Mouse (Mus musculus) intestine, embryonic 16.5 days (tissue): ENCODE results near the gene Epm2a. TPM values are rescaled to one million over a fixed set of nuclear protein-coding genes. Genes with fewer than 3 reads are reported as not detected.

Experiments used
- ATAC-seq: fragments of 200-750 bp; cut with Nextera tagmentation; 2 replicates; pipeline ENCODE4 v1.8.0; 2017; ENCODE audit warnings: moderate TSS enrichment, moderate library complexity
- H3K27ac ChIP-seq: fragments of 300-500 bp; sonication (generic); 2 replicates; pipeline ENCODE4 v1.5.1; 2014; ENCODE audit warnings: mild to moderate bottlenecking, low read length
- H3K27me3 ChIP-seq: fragments of 300-500 bp; sonication (generic); replicated peaks from 2 replicates; pipeline ENCODE4 v1.6.1; 2014; ENCODE audit warnings: low read length, control low read depth, mixed read lengths; ENCODE audit not compliant: control insufficient read depth, insufficient read depth
- H3K36me3 ChIP-seq: fragments of 300-500 bp; sonication (generic); 2 replicates; pipeline ENCODE4 v1.6.1; 2014; ENCODE audit warnings: low read length, control low read depth; ENCODE audit not compliant: control insufficient read depth, insufficient read depth
- H3K4me1 ChIP-seq: fragments of 300-500 bp; sonication (generic); 2 replicates; pipeline ENCODE4 v1.6.1; 2014; ENCODE audit warnings: low read length, control low read depth, mixed read lengths; ENCODE audit not compliant: control insufficient read depth, insufficient read depth
- H3K4me2 ChIP-seq: fragments of 300-500 bp; sonication (generic); 2 replicates; pipeline ENCODE4 v1.6.1; 2014; ENCODE audit warnings: low read depth, low read length, control low read depth
- H3K4me3 ChIP-seq: fragments of 300-500 bp; sonication (generic); 2 replicates; pipeline ENCODE4 v1.5.1; 2014; ENCODE audit warnings: mild to moderate bottlenecking, low read length
- H3K9ac ChIP-seq: fragments of 300-500 bp; sonication (generic); 2 replicates; pipeline ENCODE4 v1.6.1; 2014; ENCODE audit warnings: low read depth, low read length
- H3K9me3 ChIP-seq: fragments of 300-500 bp; sonication (generic); 2 replicates; pipeline ENCODE4 v1.6.1; 2016; ENCODE audit warnings: low read length, control low read depth; ENCODE audit not compliant: control insufficient read depth
- WGBS: fragments of 180-500 bp; shearing (Covaris S2); extraction: QIAGEN DNeasy Blood & Tissue Kit; methylation state at CpG from one replicate; pipeline ENCODE4 v1.1.7; 2014; 5-methylcytosine and 5-hydroxymethylcytosine counted together
- polyA plus RNA-seq: library from polyadenylated mRNA; unstranded; fragments of >200 nt; fragmentation: Nextera tagmentation; extraction: Ambion mirVana; gene quantifications from 2 replicates; pipeline ENCODE4 v1.2.1, GENCODE M21; 2015

Epm2a gene
- polyA plus RNA-seq, 1 experiment from 2014 or later, result 0.20 TPM

- 81% methylated on average over 5 of the region's 5 CpGs for WGBS
These were observed 67.7 kb downstream of the Epm2a start for GRCm38 (mm10) chr10:11410926-11411325.

GRCm38 (mm10) chr10:11420071-11420470, 76.9 kb downstream of the Epm2a start:
- Histone ChIP-seq H3K9me3 (no peaks in the 10 kb centered on the region), H3K9ac (no peak overlapping the region), H3K36me3 (no peaks in the 10 kb centered on the region), H3K27me3 (no peaks in the 10 kb centered on the region), H3K4me3 (no peak overlapping the region), H3K4me2 (no peak overlapping the region), H3K4me1 (no peaks in the 10 kb centered on the region), H3K27ac (no peak overlapping the region)
- no peak for ATAC-seq
- 94% methylated on average over 3 of the region's 3 CpGs for WGBS

More at GRCm38 (mm10) chr10:11410926-11411325, 67.7 kb downstream of the Epm2a start:
- H3K9ac ChIP-seq, result no peak overlapping the region
- no peaks in the 10 kb centered on the region for H3K36me3 ChIP-seq
- no peaks in the 10 kb centered on the region for H3K9me3 ChIP-seq
- no peak overlapping the region for H3K4me2 ChIP-seq
- H3K4me3 ChIP-seq, result no peak overlapping the region
- H3K4me1 ChIP-seq, result no peaks in the 10 kb centered on the region
- no peaks in the 10 kb centered on the region for H3K27me3 ChIP-seq
- H3K27ac ChIP-seq, result no peak overlapping the region
- no peak for ATAC-seq

- no peaks in the 10 kb centered on the region for H3K36me3 ChIP-seq
- no peak overlapping the region for H3K9ac ChIP-seq
- no peaks in the 10 kb centered on the region for H3K9me3 ChIP-seq
- no peak overlapping the region for H3K27ac ChIP-seq
- H3K27me3 ChIP-seq, result no peaks in the 10 kb centered on the region
- H3K4me3 ChIP-seq, result no peak overlapping the region
- WGBS, result 83% methylated on average over 12 of the region's 12 CpGs
- H3K4me2 ChIP-seq, result no peak overlapping the region
- no peaks in the 10 kb centered on the region for H3K4me1 ChIP-seq
- ATAC-seq, result no peak
These were observed 86.0 kb downstream of the Epm2a start for GRCm38 (mm10) chr10:11429059-11429812.

- no peaks in the 10 kb centered on the region for H3K27me3 ChIP-seq
- 81% methylated on average over 1 of the region's 1 CpGs for WGBS
These were observed 93.8 kb downstream of the Epm2a start for GRCm38 (mm10) chr10:11436961-11437360.

GRCm38 (mm10) chr10:11438461-11438860, 95.3 kb downstream of the Epm2a start:
- Histone ChIP-seq H3K4me2 (no peak overlapping the region), H3K27ac (no peak overlapping the region), H3K4me3 (no peak overlapping the region), H3K36me3 (no peaks in the 10 kb centered on the region), H3K9ac (no peak overlapping the region), H3K27me3 (no peaks in the 10 kb centered on the region), H3K4me1 (no peaks in the 10 kb centered on the region), H3K9me3 (no peaks in the 10 kb centered on the region)
- no peak for ATAC-seq
- 90% methylated on average over 10 of the region's 10 CpGs for WGBS

More at GRCm38 (mm10) chr10:11436961-11437360, 93.8 kb downstream of the Epm2a start:
- Histone ChIP-seq H3K9me3 (no peaks in the 10 kb centered on the region), H3K27ac (no peak overlapping the region), H3K4me2 (no peak overlapping the region), H3K9ac (no peak overlapping the region), H3K4me3 (no peak overlapping the region), H3K36me3 (no peaks in the 10 kb centered on the region), H3K4me1 (no peaks in the 10 kb centered on the region)
- no peak for ATAC-seq

- WGBS, result 84% methylated on average over 6 of the region's 6 CpGs
- Histone ChIP-seq H3K4me2 (no peak overlapping the region), H3K36me3 (no peaks in the 10 kb centered on the region), H3K4me3 (no peak overlapping the region), H3K9ac (no peak overlapping the region), H3K4me1 (no peaks in the 10 kb centered on the region), H3K27me3 (no peaks in the 10 kb centered on the region), H3K9me3 (no peaks in the 10 kb centered on the region), H3K27ac (no peak overlapping the region)
- ATAC-seq, result no peak
These were observed 96.1 kb downstream of the Epm2a start for GRCm38 (mm10) chr10:11439342-11439741.

GRCm38 (mm10) chr10:11449556-11450305, 106.5 kb downstream of the Epm2a start:
- no peak overlapping the region for H3K27ac ChIP-seq
- no peaks in the 10 kb centered on the region for H3K27me3 ChIP-seq
- no peaks in the 10 kb centered on the region for H3K36me3 ChIP-seq
- 31% methylated on average over 23 of the region's 23 CpGs for WGBS
- no peak overlapping the region for H3K9ac ChIP-seq
- H3K4me3 ChIP-seq, result no peak overlapping the region
- no peaks in the 10 kb centered on the region for H3K4me1 ChIP-seq
- H3K9me3 ChIP-seq, result no peaks in the 10 kb centered on the region
- H3K4me2 ChIP-seq, result peak overlapping the region; percentile 25; the same call in 1 of the 2 replicates
- peak; percentile 72 for ATAC-seq

- H3K9ac ChIP-seq, result no peak overlapping the region
- H3K36me3 ChIP-seq, result no peaks in the 10 kb centered on the region
- H3K4me3 ChIP-seq, result no peak overlapping the region
- H3K9me3 ChIP-seq, result no peaks in the 10 kb centered on the region
- H3K27me3 ChIP-seq, result no peaks in the 10 kb centered on the region
- WGBS, result 84% methylated on average over 2 of the region's 2 CpGs
- ATAC-seq, result no peak
- no peaks in the 10 kb centered on the region for H3K4me1 ChIP-seq
- no peak overlapping the region for H3K27ac ChIP-seq
- no peak overlapping the region for H3K4me2 ChIP-seq
These were observed 109.3 kb downstream of the Epm2a start for GRCm38 (mm10) chr10:11452537-11452936.

GRCm38 (mm10) chr10:11457445-11457844, 114.2 kb downstream of the Epm2a start:
- Histone ChIP-seq H3K9ac (no peak overlapping the region), H3K4me1 (no peaks in the 10 kb centered on the region), H3K4me2 (no peak overlapping the region), H3K27ac (no peak overlapping the region), H3K36me3 (no peaks in the 10 kb centered on the region), H3K9me3 (no peaks in the 10 kb centered on the region), H3K27me3 (no peaks in the 10 kb centered on the region), H3K4me3 (no peak overlapping the region)
- 37% methylated on average over 1 of the region's 1 CpGs for WGBS
- ATAC-seq, result no peak
